Mouse (Mus musculus) lung, postnatal 25 days (tissue): ENCODE measurements at regions not wholly inside any gene's neighbourhood (a gene's known extent, or its start where the extent isn't known, plus 50 kb on each side); places are given as distances from the start of the nearest gene placed in this dataset.

Experiments
- DNase-seq: peaks from one replicate; pipeline ENCODE4 v3.0.0; 2022; ENCODE audit warnings: low spot score

GRCm38 (mm10) chr2:92752156-92752555 is 152.6 kb downstream of the Chst1 start:
- no peak for DNase-seq

GRCm38 (mm10) chr2:92752794-92753193 is 153.3 kb downstream of the Chst1 start:
- no peak for DNase-seq

- DNase-seq: no peak
Observed at GRCm38 (mm10) chr2:92754505-92755280, 155.2 kb downstream of the Chst1 start.

GRCm38 (mm10) chr2:92756491-92756890 is 157.0 kb downstream of the Chst1 start:
- DNase-seq: no peak

- no peak for DNase-seq
Observed at GRCm38 (mm10) chr2:92758775-92759174, 156.1 kb upstream of the Syt13 start.

GRCm38 (mm10) chr2:92763881-92764635 is 150.8 kb upstream of the Syt13 start:
- DNase-seq: no peak

- DNase-seq: no peak
Observed at GRCm38 (mm10) chr2:92767476-92768005, 147.4 kb upstream of the Syt13 start.

GRCm38 (mm10) chr2:92768088-92768487 is 146.8 kb upstream of the Syt13 start:
- DNase-seq: no peak

GRCm38 (mm10) chr2:92769061-92769460 is 145.8 kb upstream of the Syt13 start:
- DNase-seq: no peak

- DNase-seq: no peak
Observed at GRCm38 (mm10) chr2:92770098-92770497, 144.8 kb upstream of the Syt13 start.

GRCm38 (mm10) chr2:92772623-92773022 is 142.3 kb upstream of the Syt13 start:
- no peak for DNase-seq

- no peak for DNase-seq
Observed at GRCm38 (mm10) chr2:92776497-92776896, 138.4 kb upstream of the Syt13 start.

GRCm38 (mm10) chr2:92779101-92779500 is 135.8 kb upstream of the Syt13 start:
- DNase-seq: no peak

- DNase-seq: no peak
Observed at GRCm38 (mm10) chr2:92780021-92780420, 134.9 kb upstream of the Syt13 start.

GRCm38 (mm10) chr2:92781451-92781850 is 133.4 kb upstream of the Syt13 start:
- no peak for DNase-seq

- no peak for DNase-seq
Observed at GRCm38 (mm10) chr2:92782621-92783020, 132.3 kb upstream of the Syt13 start.

GRCm38 (mm10) chr2:92784916-92785315 is 130.0 kb upstream of the Syt13 start:
- no peak for DNase-seq

GRCm38 (mm10) chr2:92787925-92788410 is 126.9 kb upstream of the Syt13 start:
- DNase-seq: no peak

GRCm38 (mm10) chr2:92788875-92789274 is 126.0 kb upstream of the Syt13 start:
- DNase-seq: no peak

- DNase-seq: no peak
Observed at GRCm38 (mm10) chr2:92790374-92790773, 124.5 kb upstream of the Syt13 start.

- DNase-seq: no peak
Observed at GRCm38 (mm10) chr2:92799770-92800169, 115.1 kb upstream of the Syt13 start.

- no peak for DNase-seq
Observed at GRCm38 (mm10) chr2:92800667-92801066, 114.2 kb upstream of the Syt13 start.

GRCm38 (mm10) chr2:92804916-92805315 is 110.0 kb upstream of the Syt13 start:
- DNase-seq: no peak
